25 mouse cellular contexts compared by ENCODE assay signal in genomic region chr6:13690398-13690797, GRCm38 (mm10).
"Had no signal": no experiment of that assay in that cellular context is flagged by ENCODE, and none has a peak within 500 bp of the region (broad histone marks: within the 10 kb centered on the region; RNA-seq: fewer than 3 reads in every experiment).

No protein-coding gene starts in this region.

- H3K4me3 ChIP-seq: layer of hippocampus, adult 2 months; limb, embryonic 10.5 days; limb, embryonic 13.5 days; liver, embryonic 12.5 days; liver, embryonic 15.5 days; lung, embryonic 15.5 days; megakaryocyte, embryonic 14.5 days; midbrain, embryonic 10.5 days; midbrain, embryonic 13.5 days; myocyte; neural tube, embryonic 13.5 days had no signal

- H3K36me3 ChIP-seq: limb, embryonic 10.5 days; limb, embryonic 13.5 days; liver, embryonic 12.5 days; liver, embryonic 15.5 days; lung, embryonic 15.5 days; midbrain, embryonic 10.5 days; midbrain, embryonic 13.5 days; neural tube, embryonic 13.5 days had no signal

- H3K27me3 ChIP-seq: limb, embryonic 13.5 days; liver, embryonic 12.5 days; liver, embryonic 15.5 days; lung, embryonic 15.5 days; megakaryocyte, embryonic 14.5 days; midbrain, embryonic 13.5 days; neural tube, embryonic 13.5 days had no signal

- DNase-seq: kidney, postnatal 25 days; layer of hippocampus, adult 9-11 months; liver; lung, adult 18-20 months; lung, postnatal 10 days; lung, postnatal 36 days; retina, postnatal 1 day; right cerebral cortex, postnatal 25 days; spleen, adult 18-20 months; thymus, adult 18-20 months; thymus, postnatal 14 days; thymus, postnatal 4 days had no signal

- H3K4me1 ChIP-seq: limb, embryonic 10.5 days; limb, embryonic 13.5 days; liver, embryonic 12.5 days; liver, embryonic 15.5 days; lung, embryonic 15.5 days; megakaryocyte, embryonic 14.5 days; midbrain, embryonic 10.5 days; midbrain, embryonic 13.5 days; neural tube, embryonic 13.5 days had no signal

- H3K27ac ChIP-seq: kidney, postnatal 0 days; layer of hippocampus, adult 2 months; limb, embryonic 10.5 days; limb, embryonic 13.5 days; liver, embryonic 12.5 days; liver, embryonic 15.5 days; lung, embryonic 15.5 days; midbrain, embryonic 10.5 days; midbrain, embryonic 13.5 days; neural tube, embryonic 13.5 days had no signal

- ATAC-seq: liver, embryonic 12.5 days; midbrain, embryonic 13.5 days; midbrain, embryonic 16.5 days had no signal

- H3K9ac ChIP-seq: limb, embryonic 13.5 days; liver, embryonic 12.5 days; liver, embryonic 15.5 days; lung, embryonic 15.5 days; midbrain, embryonic 13.5 days; neural tube, embryonic 13.5 days had no signal
